Mouse (Mus musculus): ENCODE measurements around the gene Spata2. TPM values are rescaled to one million over a fixed set of nuclear protein-coding genes. Genes with fewer than 3 reads are reported as not detected.

Gene Spata2
- polyA plus RNA-seq, 1 experiment = 30.5 TPM

DNA sequence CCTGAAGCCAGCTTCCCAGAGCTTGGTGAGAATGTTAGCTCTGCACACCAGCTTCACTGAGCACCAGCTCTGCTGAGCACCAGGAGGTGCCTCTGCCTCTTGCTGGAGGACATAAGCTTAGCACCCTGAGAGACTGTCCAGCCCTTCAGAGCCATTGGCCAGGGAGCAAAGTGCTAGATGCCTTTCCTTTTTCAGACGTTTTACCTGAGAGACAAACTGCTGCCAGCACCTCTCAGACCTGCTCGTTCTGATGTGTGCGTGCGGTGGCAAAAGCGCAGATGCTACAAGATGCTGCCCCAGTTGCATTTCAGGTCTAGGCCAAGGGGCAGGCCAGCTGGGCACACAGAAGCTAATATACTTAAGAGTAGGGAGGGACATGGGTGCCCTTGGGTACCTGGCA lies 17.1 kb downstream of the Spata2 start:
- H3K4me2 ChIP-seq (ENCODE audit: low read depth) = no peak overlapping the region
- peaks cover 3% of the 10 kb centered on the region for H3K79me2 ChIP-seq (ENCODE audit: control insufficient read depth, insufficient read depth)
- H3ac ChIP-seq (ENCODE audit: control insufficient read depth, insufficient read length) = no peak overlapping the region
- TF ChIP-seq SRF (IDR thresholded peaks at IDR 0.05; ENCODE audit: control insufficient read depth, insufficient read length, low read depth) (no peak), MYOG (IDR thresholded peaks at IDR 0.05; ENCODE audit: control insufficient read depth in 1 of 3, insufficient read depth in 1 of 3, insufficient read length in 2 of 3, low read depth in 2 of 3) (no peak), E2F4 (IDR thresholded peaks at IDR 0.05; ENCODE audit: insufficient read depth) (no peak), CEBPB (IDR thresholded peaks at IDR 0.05; ENCODE audit: insufficient read depth, poor library complexity, severe bottlenecking) (no peak), MYOD1 (IDR thresholded peaks at IDR 0.05; ENCODE audit: control insufficient read depth in 1 of 3, insufficient read length in 2 of 3, low read depth in 2 of 3) (no peak), TCF3 (IDR thresholded peaks at IDR 0.05; ENCODE audit: insufficient read length, low read depth) (no peak), POLR2A (IDR thresholded peaks at IDR 0.05; ENCODE audit: insufficient read length, low read depth) (no peak)
- H3K27me3 ChIP-seq (ENCODE audit: control insufficient read depth, insufficient read depth, insufficient read length) = no peaks in the 10 kb centered on the region
- peaks cover 18% of the 10 kb centered on the region for H3K36me3 ChIP-seq (ENCODE audit: control insufficient read depth, insufficient read depth)
- no peak overlapping the region for H3K4me3 ChIP-seq

DNA sequence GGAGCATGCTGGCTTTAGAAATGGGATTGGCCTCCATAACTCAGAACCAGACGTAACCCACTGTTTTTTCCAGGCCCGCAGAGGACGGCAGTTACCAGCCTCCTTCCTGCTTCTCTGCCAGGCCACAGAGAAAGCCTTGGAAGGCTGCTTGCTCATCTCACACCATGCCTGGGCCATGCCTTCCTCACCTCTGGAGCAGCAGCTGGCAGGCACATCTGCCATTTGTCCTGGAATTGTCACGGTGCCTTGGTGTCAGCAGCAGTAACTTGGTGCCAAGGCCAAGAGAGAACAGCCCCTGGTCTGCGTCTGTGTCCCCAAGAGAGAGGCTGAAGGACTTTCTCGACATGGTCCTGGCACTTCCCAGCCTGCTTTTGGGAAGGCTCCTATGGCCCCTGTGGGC lies 18.5 kb downstream of the Spata2 start:
- Histone ChIP-seq H3K4me2 (ENCODE audit: low read depth) (no peak overlapping the region), H3K4me3 (no peak overlapping the region), H3ac (ENCODE audit: control insufficient read depth, insufficient read length) (no peak overlapping the region), H3K36me3 (ENCODE audit: control insufficient read depth, insufficient read depth) (peaks cover 12% of the 10 kb centered on the region), H3K79me2 (ENCODE audit: control insufficient read depth, insufficient read depth) (no peaks in the 10 kb centered on the region), H3K27me3 (ENCODE audit: control insufficient read depth, insufficient read depth, insufficient read length) (no peaks in the 10 kb centered on the region)
- no peak for TF ChIP-seq POLR2AphosphoS2 (IDR thresholded peaks at IDR 0.05; ENCODE audit: insufficient read length, low read depth)
- no peak for TF ChIP-seq TCF3 (IDR thresholded peaks at IDR 0.05; ENCODE audit: insufficient read length, low read depth)
- no peak for TF ChIP-seq TCF12 (IDR thresholded peaks at IDR 0.05; ENCODE audit: insufficient read depth, poor library complexity, severe bottlenecking)
- TF ChIP-seq REST (IDR thresholded peaks at IDR 0.05; ENCODE audit: insufficient read depth, insufficient read length) = no peak
- no peak for TF ChIP-seq MYOG (IDR thresholded peaks at IDR 0.05; ENCODE audit: control insufficient read depth in 1 of 3, insufficient read depth in 1 of 3, insufficient read length in 2 of 3, low read depth in 2 of 3)
- TF ChIP-seq CEBPB (IDR thresholded peaks at IDR 0.05; ENCODE audit: insufficient read depth, poor library complexity, severe bottlenecking) = no peak
- no peak for TF ChIP-seq MYOD1 (IDR thresholded peaks at IDR 0.05; ENCODE audit: control insufficient read depth in 1 of 3, insufficient read length in 2 of 3, low read depth in 2 of 3)
- no peak for TF ChIP-seq POLR2A (IDR thresholded peaks at IDR 0.05; ENCODE audit: insufficient read length, low read depth)
- no peak for TF ChIP-seq E2F4 (IDR thresholded peaks at IDR 0.05; ENCODE audit: insufficient read depth)
- TF ChIP-seq MAX (IDR thresholded peaks at IDR 0.05; ENCODE audit: low read depth) = no peak
- no peak for TF ChIP-seq SRF (IDR thresholded peaks at IDR 0.05; ENCODE audit: control insufficient read depth, insufficient read length, low read depth)
- no peak for TF ChIP-seq USF1 (IDR thresholded peaks at IDR 0.05; ENCODE audit: low read depth)

GRCm38 (mm10) chr2:167471585-167471984 lies 21.1 kb downstream of the Spata2 start:
- peaks cover 4% of the 10 kb centered on the region for H3K36me3 ChIP-seq (ENCODE audit: control insufficient read depth, insufficient read depth)
- no peak overlapping the region for H3ac ChIP-seq (ENCODE audit: control insufficient read depth, insufficient read length)
- H3K4me2 ChIP-seq (ENCODE audit: low read depth) = no peak overlapping the region
- no peaks in the 10 kb centered on the region for H3K79me2 ChIP-seq (ENCODE audit: control insufficient read depth, insufficient read depth)
- TF ChIP-seq MYOG (IDR thresholded peaks at IDR 0.05; ENCODE audit: control insufficient read depth in 1 of 3, insufficient read depth in 1 of 3, insufficient read length in 2 of 3, low read depth in 2 of 3) = no peak
- no peak for TF ChIP-seq TCF3 (IDR thresholded peaks at IDR 0.05; ENCODE audit: insufficient read length, low read depth)
- no peak for TF ChIP-seq REST (IDR thresholded peaks at IDR 0.05; ENCODE audit: insufficient read depth, insufficient read length)
- no peak for TF ChIP-seq MAX (IDR thresholded peaks at IDR 0.05; ENCODE audit: low read depth)
- TF ChIP-seq TCF12 (IDR thresholded peaks at IDR 0.05; ENCODE audit: insufficient read depth, poor library complexity, severe bottlenecking) = no peak
- H3K27me3 ChIP-seq (ENCODE audit: control insufficient read depth, insufficient read depth, insufficient read length) = no peaks in the 10 kb centered on the region
- H3K4me3 ChIP-seq = no peak overlapping the region

DNA sequence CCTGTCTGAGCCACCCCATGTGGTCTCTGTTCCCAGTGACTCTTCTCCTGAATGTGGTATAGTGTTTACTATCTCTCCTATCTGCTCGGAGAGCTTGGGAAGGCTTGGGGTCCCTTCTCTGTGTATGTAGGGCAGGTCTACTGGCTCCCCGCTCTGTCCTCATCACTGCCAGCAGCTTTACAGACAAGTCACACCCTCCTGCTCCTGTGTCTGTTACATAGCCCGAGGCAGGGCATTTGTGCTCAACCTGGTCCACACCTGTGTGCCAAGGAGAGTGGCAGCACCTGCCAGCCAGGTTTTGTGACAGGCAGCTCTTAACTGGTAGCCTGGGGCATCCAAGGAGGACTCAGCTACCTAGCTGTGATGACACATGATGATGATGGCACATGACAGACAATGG lies 22.1 kb downstream of the Spata2 start:
- H3ac ChIP-seq (ENCODE audit: control insufficient read depth, insufficient read length) = no peak overlapping the region
- H3K36me3 ChIP-seq (ENCODE audit: control insufficient read depth, insufficient read depth) = peaks cover 7% of the 10 kb centered on the region
- TF ChIP-seq USF1 (IDR thresholded peaks at IDR 0.05; ENCODE audit: low read depth) = no peak
- no peak for TF ChIP-seq MAX (IDR thresholded peaks at IDR 0.05; ENCODE audit: low read depth)
- no peak for TF ChIP-seq TCF12 (IDR thresholded peaks at IDR 0.05; ENCODE audit: insufficient read depth, poor library complexity, severe bottlenecking)
- no peak for TF ChIP-seq E2F4 (IDR thresholded peaks at IDR 0.05; ENCODE audit: insufficient read depth)
- TF ChIP-seq CEBPB (IDR thresholded peaks at IDR 0.05; ENCODE audit: insufficient read depth, poor library complexity, severe bottlenecking) = no peak
- TF ChIP-seq MYOD1 (IDR thresholded peaks at IDR 0.05; ENCODE audit: control insufficient read depth in 1 of 3, insufficient read length in 2 of 3, low read depth in 2 of 3) = no peak
- TF ChIP-seq SRF (IDR thresholded peaks at IDR 0.05; ENCODE audit: control insufficient read depth, insufficient read length, low read depth) = no peak
- no peak for TF ChIP-seq POLR2A (IDR thresholded peaks at IDR 0.05; ENCODE audit: insufficient read length, low read depth)
- no peak for TF ChIP-seq MYOG (IDR thresholded peaks at IDR 0.05; ENCODE audit: control insufficient read depth in 1 of 3, insufficient read depth in 1 of 3, insufficient read length in 2 of 3, low read depth in 2 of 3)
- no peak for TF ChIP-seq TCF3 (IDR thresholded peaks at IDR 0.05; ENCODE audit: insufficient read length, low read depth)
- H3K79me2 ChIP-seq (ENCODE audit: control insufficient read depth, insufficient read depth) = no peaks in the 10 kb centered on the region
- H3K27me3 ChIP-seq (ENCODE audit: control insufficient read depth, insufficient read depth, insufficient read length) = no peaks in the 10 kb centered on the region
- H3K4me2 ChIP-seq (ENCODE audit: low read depth) = no peak overlapping the region
- no peak overlapping the region for H3K4me3 ChIP-seq

DNA sequence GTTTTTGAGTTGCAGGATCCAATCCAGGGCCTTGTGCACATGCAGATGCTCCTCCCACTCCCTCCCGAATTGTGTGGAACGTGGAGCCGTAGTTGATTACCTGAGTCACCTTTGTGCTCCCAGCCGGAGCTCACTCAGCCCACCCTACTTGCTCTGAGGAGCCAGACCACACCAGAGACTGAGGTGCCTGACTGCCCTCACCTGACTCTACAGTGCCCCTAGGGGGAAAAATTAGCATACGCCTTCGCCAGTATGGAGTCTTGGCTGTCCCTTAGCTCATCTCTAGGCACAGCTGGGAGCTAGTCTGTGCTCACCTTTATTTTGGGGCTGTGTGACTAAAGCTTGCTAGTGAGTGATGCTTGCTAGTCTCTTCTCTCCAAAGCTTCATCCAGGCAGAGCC lies 24.2 kb downstream of the Spata2 start:
- Histone ChIP-seq H3K4me2 (ENCODE audit: low read depth) (no peak overlapping the region), H3K79me2 (ENCODE audit: control insufficient read depth, insufficient read depth) (no peaks in the 10 kb centered on the region), H3K4me3 (no peak overlapping the region), H3K36me3 (ENCODE audit: control insufficient read depth, insufficient read depth) (peaks cover 3% of the 10 kb centered on the region), H3K27me3 (ENCODE audit: control insufficient read depth, insufficient read depth, insufficient read length) (no peaks in the 10 kb centered on the region), H3ac (ENCODE audit: control insufficient read depth, insufficient read length) (no peak overlapping the region)
- TF ChIP-seq MAX (IDR thresholded peaks at IDR 0.05; ENCODE audit: low read depth) (no peak), E2F4 (IDR thresholded peaks at IDR 0.05; ENCODE audit: insufficient read depth) (no peak), SRF (IDR thresholded peaks at IDR 0.05; ENCODE audit: control insufficient read depth, insufficient read length, low read depth) (no peak), MYOD1 (IDR thresholded peaks at IDR 0.05; ENCODE audit: control insufficient read depth in 1 of 3, insufficient read length in 2 of 3, low read depth in 2 of 3) (no peak), USF1 (IDR thresholded peaks at IDR 0.05; ENCODE audit: low read depth) (no peak), REST (IDR thresholded peaks at IDR 0.05; ENCODE audit: insufficient read depth, insufficient read length) (no peak), TCF12 (IDR thresholded peaks at IDR 0.05; ENCODE audit: insufficient read depth, poor library complexity, severe bottlenecking) (no peak), MYOG (IDR thresholded peaks at IDR 0.05; ENCODE audit: control insufficient read depth in 1 of 3, insufficient read depth in 1 of 3, insufficient read length in 2 of 3, low read depth in 2 of 3) (no peak), TCF3 (IDR thresholded peaks at IDR 0.05; ENCODE audit: insufficient read length, low read depth) (no peak), CEBPB (IDR thresholded peaks at IDR 0.05; ENCODE audit: insufficient read depth, poor library complexity, severe bottlenecking) (no peak), POLR2AphosphoS2 (IDR thresholded peaks at IDR 0.05; ENCODE audit: insufficient read length, low read depth) (no peak), POLR2A (IDR thresholded peaks at IDR 0.05; ENCODE audit: insufficient read length, low read depth) (no peak)
